1 mouse cellular context compared by ENCODE assay signal in the genomic region with DNA sequence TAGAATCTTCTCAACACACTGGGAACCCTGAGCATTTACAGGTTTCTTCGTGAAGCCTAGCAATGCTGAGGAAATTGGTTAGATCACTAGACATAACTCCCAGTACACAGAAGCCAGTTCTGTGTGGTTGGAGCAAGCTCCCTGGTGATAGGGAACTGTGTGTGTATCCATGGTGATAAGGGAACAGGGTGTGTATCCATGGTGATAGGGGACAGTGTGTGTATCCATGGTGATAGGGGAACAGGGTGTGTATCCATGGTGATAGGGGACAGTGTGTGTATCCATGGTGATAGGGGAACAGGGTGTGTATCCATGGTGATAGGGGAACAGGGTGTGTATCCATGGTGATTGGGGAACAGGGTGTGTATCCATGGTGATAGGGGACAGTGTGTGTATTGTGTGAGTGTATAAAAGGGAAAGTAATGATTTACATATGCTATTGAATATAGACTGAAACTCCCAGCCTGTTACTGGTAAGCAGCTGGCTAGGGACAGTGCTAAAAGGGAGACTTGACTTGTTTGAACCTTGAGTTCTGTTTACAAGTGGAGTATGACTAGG. TPM values are rescaled to one million over a fixed set of nuclear protein-coding genes. Genes with fewer than 3 reads are reported as not detected.
"Had no signal": no experiment of that assay in that cellular context is flagged by ENCODE, and none has a peak within 500 bp of the region (broad histone marks: within the 10 kb centered on the region; RNA-seq: fewer than 3 reads in every experiment).

No protein-coding gene starts in this region.

RNA-seq across cellular contexts. Expression of a gene that starts 41.2 kb away (rescaled TPM):
- polyA plus RNA-seq: macrophage had no signal
